Mouse (Mus musculus) liver, postnatal 0 days (tissue): ENCODE measurements around the gene Vipr2.

ENCODE experiments used
- CTCF ChIP-seq: sonication (generic); IDR thresholded peaks from 2 replicates; pipeline ENCODE4 v1.5.1; 2016; ENCODE audit warnings: antibody characterized with exemption, low read depth
- EP300 ChIP-seq: IDR thresholded peaks from 2 replicates; pipeline ENCODE4 v1.6.1; 2016; ENCODE audit warnings: antibody characterized with exemption, low read depth, mild to moderate bottlenecking

- TF ChIP-seq CTCF (peak; percentile 72), EP300 (no peak)
Observed at GRCm38 (mm10) chr12:116049701-116050100, 27.8 kb upstream of the Vipr2 start.
